Mouse (Mus musculus) heart, embryonic 10.5 days (tissue): ENCODE data around the gene Cyp20a1. TPM values are rescaled to one million over a fixed set of nuclear protein-coding genes. Genes with fewer than 3 reads are reported as not detected.

ENCODE experiments used
- DNase-seq: peaks from one replicate; pipeline ENCODE4 v3.0.0-alpha.2; 2017; ENCODE audit warnings: low spot score
- H3K27ac ChIP-seq: fragments of 300-500 bp; sonication (generic); 2 replicates; pipeline ENCODE4 v1.5.1; 2016; ENCODE audit warnings: mild to moderate bottlenecking
- H3K27me3 ChIP-seq: fragments of 300-500 bp; sonication (generic); 2 replicates; pipeline ENCODE4 v1.6.1; 2016; ENCODE audit warnings: mild to moderate bottlenecking; ENCODE audit not compliant: poor library complexity, insufficient read depth, severe bottlenecking
- H3K36me3 ChIP-seq: fragments of 300-500 bp; sonication (generic); 2 replicates; pipeline ENCODE4 v1.6.1; 2016; ENCODE audit warnings: mild to moderate bottlenecking, moderate library complexity
- H3K4me1 ChIP-seq: fragments of 300-500 bp; sonication (generic); 2 replicates; pipeline ENCODE4 v1.6.1; 2016; ENCODE audit warnings: mild to moderate bottlenecking
- H3K4me3 ChIP-seq: fragments of 300-500 bp; sonication (generic); 2 replicates; pipeline ENCODE4 v1.5.1; 2016; ENCODE audit warnings: mild to moderate bottlenecking, moderate library complexity
- H3K9me3 ChIP-seq: fragments of 300-500 bp; sonication (generic); 2 replicates; pipeline ENCODE4 v1.6.1; 2016; ENCODE audit warnings: mild to moderate bottlenecking, moderate library complexity
- WGBS: fragments of 180-500 bp; shearing (Covaris S2); methylation state at CpG from one replicate; pipeline ENCODE4 v1.1.7; 2016; 5-methylcytosine and 5-hydroxymethylcytosine counted together
- polyA plus RNA-seq: library from polyadenylated mRNA; unstranded; fragments of >200 nt; fragmentation: Nextera tagmentation; extraction: Ambion mirVana; gene quantifications from 2 replicates; pipeline ENCODE4 v1.2.1, GENCODE M21; 2016

The Cyp20a1 gene
- polyA plus RNA-seq, 1 experiment from 2014 or later = 36.8 TPM

GRCm38 (mm10) chr1:60409928-60410817 is 67.0 kb downstream of the Cyp20a1 start:
- Histone ChIP-seq H3K27ac (peak overlapping the region; percentile 98), H3K4me1 (peaks cover 22% of the 10 kb centered on the region), H3K4me3 (peak overlapping the region; percentile 96), H3K27me3 (no peaks in the 10 kb centered on the region), H3K36me3 (no peaks in the 10 kb centered on the region), H3K9me3 (no peaks in the 10 kb centered on the region)
- DNase-seq = peak; percentile 78
- WGBS = 1% methylated on average over 53 of the region's 54 CpGs

GRCm38 (mm10) chr1:60416724-60417123 is 73.6 kb downstream of the Cyp20a1 start:
- no peak for DNase-seq
- no peaks in the 10 kb centered on the region for H3K27me3 ChIP-seq
- no peaks in the 10 kb centered on the region for H3K9me3 ChIP-seq
- no peak overlapping the region for H3K4me3 ChIP-seq
- H3K4me1 ChIP-seq = peaks cover 2% of the 10 kb centered on the region; the same call in 1 of the 2 replicates
- no peak overlapping the region for H3K27ac ChIP-seq
- 76% methylated on average over 3 of the region's 3 CpGs for WGBS
- H3K36me3 ChIP-seq = no peaks in the 10 kb centered on the region; the same call in 1 of the 2 replicates

- Histone ChIP-seq H3K9me3 (no peaks in the 10 kb centered on the region), H3K27me3 (no peaks in the 10 kb centered on the region), H3K27ac (no peak overlapping the region), H3K4me3 (no peak overlapping the region), H3K36me3 (0 out of 2 replicates have a peak, but pooled peaks cover 13% of the 10 kb centered on the region), H3K4me1 (no peaks in the 10 kb centered on the region)
- no peak for DNase-seq
- WGBS = 87% methylated on average over 1 of the region's 1 CpGs
Observed at GRCm38 (mm10) chr1:60423882-60424281, 80.8 kb downstream of the Cyp20a1 start.

- no peaks in the 10 kb centered on the region for H3K9me3 ChIP-seq
- no peak for DNase-seq
- H3K36me3 ChIP-seq = 0 out of 2 replicates have a peak, but pooled peaks cover 10% of the 10 kb centered on the region
- H3K4me1 ChIP-seq = no peaks in the 10 kb centered on the region
- H3K27me3 ChIP-seq = no peaks in the 10 kb centered on the region
- WGBS = 94% methylated on average over 2 of the region's 2 CpGs
- H3K27ac ChIP-seq = no peak overlapping the region
- H3K4me3 ChIP-seq = no peak overlapping the region
Observed at GRCm38 (mm10) chr1:60428341-60428740, 85.2 kb downstream of the Cyp20a1 start.

GRCm38 (mm10) chr1:60428932-60429331 is 85.8 kb downstream of the Cyp20a1 start:
- WGBS = 75% methylated on average over 2 of the region's 2 CpGs
- Histone ChIP-seq H3K36me3 (0 out of 2 replicates have a peak, but pooled peaks cover 10% of the 10 kb centered on the region), H3K27ac (no peak overlapping the region), H3K27me3 (no peaks in the 10 kb centered on the region), H3K4me3 (no peak overlapping the region), H3K4me1 (no peaks in the 10 kb centered on the region), H3K9me3 (no peaks in the 10 kb centered on the region)
- no peak for DNase-seq

GRCm38 (mm10) chr1:60431531-60431930 is 88.4 kb downstream of the Cyp20a1 start:
- Histone ChIP-seq H3K4me1 (no peaks in the 10 kb centered on the region), H3K27ac (no peak overlapping the region), H3K27me3 (no peaks in the 10 kb centered on the region), H3K9me3 (no peaks in the 10 kb centered on the region), H3K36me3 (peaks cover 14% of the 10 kb centered on the region), H3K4me3 (no peak overlapping the region)
- DNase-seq = no peak
- WGBS = 88% methylated on average over 5 of the region's 5 CpGs

GRCm38 (mm10) chr1:60432497-60432896 is 89.4 kb downstream of the Cyp20a1 start:
- Histone ChIP-seq H3K27ac (no peak overlapping the region), H3K36me3 (peaks cover 17% of the 10 kb centered on the region), H3K4me3 (no peak overlapping the region), H3K9me3 (no peaks in the 10 kb centered on the region), H3K27me3 (no peaks in the 10 kb centered on the region), H3K4me1 (no peaks in the 10 kb centered on the region)
- WGBS = 29% methylated on average over 1 of the region's 1 CpGs
- no peak for DNase-seq

Other genes starting within 250 kb of the Cyp20a1 start
- gene Carf, start 245.1 kb upstream of the Cyp20a1 start, polyA plus RNA-seq = 5.2 and 5.6 TPM in 2 replicates
- 40.6 and 54.9 TPM in 2 replicates for gene Wdr12, start 244.7 kb upstream of the Cyp20a1 start, polyA plus RNA-seq
- gene Nbeal1, start 162.7 kb upstream of the Cyp20a1 start, polyA plus RNA-seq = 7.3 and 10.6 TPM in 2 replicates
- 36.4 and 46.6 TPM in 2 replicates for gene Abi2, start 66.3 kb downstream of the Cyp20a1 start, polyA plus RNA-seq
- 54.5 and 60.2 TPM in 2 replicates for gene Raph1, start 223.8 kb downstream of the Cyp20a1 start, polyA plus RNA-seq